Mouse (Mus musculus): ENCODE results near the gene Pid1.

The Pid1 gene

DNA sequence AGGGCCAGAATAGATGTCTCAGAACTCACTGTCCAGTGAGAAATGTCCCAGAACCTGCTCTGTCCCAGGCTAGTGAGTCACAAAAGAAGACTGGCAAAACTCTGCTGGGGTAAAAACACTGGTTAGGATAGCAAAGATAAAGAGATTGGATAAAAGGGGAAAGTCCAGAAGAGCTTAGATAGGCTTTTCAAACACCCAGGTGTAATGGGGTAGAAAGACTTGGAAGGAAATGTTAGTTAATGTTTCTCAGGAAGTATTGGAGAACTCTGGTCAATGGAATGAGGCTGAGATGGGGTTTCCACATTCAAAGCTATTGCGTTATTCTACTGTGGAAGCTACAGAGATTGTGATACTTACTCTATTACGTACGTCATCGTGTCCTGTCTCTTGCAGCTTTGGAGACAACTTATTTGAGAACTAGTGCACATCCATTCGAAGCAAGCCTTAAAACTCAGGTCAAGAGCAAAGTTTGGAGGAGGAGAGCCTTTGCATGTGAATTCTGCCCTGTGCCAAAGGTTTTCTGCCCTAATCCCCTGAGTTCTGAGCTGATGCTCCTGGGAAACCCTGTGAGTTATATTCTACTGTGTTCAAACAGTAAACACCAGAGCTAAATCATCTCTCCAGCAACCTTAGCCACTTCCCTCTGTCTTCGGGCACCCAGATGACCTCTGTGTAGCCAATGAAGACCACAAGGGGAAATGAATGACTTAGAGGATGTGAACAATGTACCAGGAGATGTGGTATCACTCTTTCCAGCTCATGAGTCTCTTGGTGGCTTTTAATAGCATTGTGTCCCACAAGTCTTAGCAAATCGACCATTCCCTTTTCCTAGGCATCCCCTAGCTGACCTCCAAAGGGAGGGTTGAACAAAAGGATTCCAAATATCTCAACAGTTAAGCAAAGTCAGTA, 1.0 kb downstream of the Pid1 start:
- in situ Hi-C loops (cut with MboI; ENCODE audit: low pct_unique_long_range_greater_than_20kb in 1 of 2, low sequenced_read_pairs in 2 of 2, unreplicated experiment in 1 of 2) = no loop called here

DNA sequence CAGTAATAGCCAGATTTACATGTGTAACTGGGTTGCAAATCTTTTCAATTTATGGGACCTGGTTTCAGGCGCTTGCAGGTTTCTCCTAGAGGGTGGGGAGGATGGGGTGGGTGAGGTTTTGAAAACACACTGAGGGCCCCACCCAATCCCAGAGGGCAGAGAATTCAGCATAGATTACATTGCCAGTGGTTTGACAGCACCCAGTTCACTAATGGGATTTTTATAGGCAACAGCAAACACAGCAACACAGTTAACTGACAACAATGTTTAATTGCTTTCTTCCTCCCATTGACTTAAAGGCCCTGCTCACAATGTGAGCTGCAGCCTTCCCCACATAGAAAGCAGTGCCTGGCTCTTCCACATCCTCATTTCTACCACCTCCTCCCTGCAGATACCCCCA, 1.8 kb downstream of the Pid1 start:
- in situ Hi-C loops (cut with MboI; ENCODE audit: low pct_unique_long_range_greater_than_20kb in 1 of 2, low sequenced_read_pairs in 2 of 2, unreplicated experiment in 1 of 2) = no loop called here

DNA sequence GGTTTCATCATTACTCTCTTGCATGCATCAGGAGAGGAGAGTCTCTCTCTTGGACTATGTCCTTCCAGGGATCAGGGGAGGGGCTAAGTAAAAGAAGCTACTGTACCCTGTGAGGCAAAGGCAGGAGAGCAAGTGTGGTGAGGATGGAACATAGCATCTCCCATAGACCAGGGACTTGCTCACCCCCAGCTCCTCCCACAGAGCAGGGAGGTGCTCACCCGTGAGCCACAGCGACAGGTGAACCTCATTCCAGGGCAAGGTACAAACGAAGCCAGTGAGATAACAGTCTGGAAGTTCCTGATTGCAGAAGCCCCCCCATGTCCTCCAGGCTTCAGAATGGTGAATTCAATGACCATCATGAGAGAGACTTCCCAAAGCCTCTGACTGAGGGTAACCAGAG, 2.6 kb downstream of the Pid1 start:
- in situ Hi-C loops (cut with MboI; ENCODE audit: low pct_unique_long_range_greater_than_20kb in 1 of 2, low sequenced_read_pairs in 2 of 2, unreplicated experiment in 1 of 2) = no loop called here

DNA sequence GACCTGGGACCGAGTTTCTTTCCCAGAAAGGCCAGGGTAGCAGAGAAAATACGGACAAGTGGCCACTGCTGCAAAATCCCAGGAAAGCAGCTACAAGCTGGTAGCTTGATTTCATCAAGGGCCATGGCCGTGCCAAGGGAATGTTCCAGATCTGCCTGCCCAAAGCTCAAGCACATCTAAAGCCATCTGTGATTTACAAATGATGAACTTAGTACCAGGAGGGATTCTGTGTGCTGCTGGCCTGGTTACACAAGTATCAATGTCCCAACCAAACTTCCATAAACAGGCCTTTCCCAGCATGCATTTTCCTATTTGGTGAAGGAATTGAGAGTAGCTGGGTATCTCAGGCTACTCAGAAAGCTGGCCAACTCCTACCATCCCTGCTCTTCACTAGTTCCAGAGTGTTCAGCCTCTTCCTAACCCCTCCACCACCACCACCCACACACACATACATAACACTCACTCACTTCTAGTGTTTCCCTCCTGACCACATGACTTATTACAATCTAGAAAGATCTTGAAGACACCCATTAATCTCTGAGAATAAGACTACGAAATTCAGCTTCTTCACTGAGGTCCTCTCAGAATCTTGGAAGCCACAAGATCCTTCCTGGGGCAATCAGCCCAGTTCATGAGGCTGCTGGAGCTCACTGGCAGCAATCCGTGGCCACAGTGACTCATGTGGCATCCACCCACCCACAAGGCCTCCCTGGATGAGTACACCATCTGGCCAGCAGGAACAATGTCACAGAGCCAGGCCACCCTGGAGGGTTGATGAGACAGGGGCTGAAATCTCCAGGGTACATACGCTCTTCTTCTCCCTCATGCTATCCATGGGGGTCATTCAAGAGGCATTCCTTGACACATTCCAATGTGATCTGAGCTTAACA, 4.1 kb downstream of the Pid1 start:
- in situ Hi-C loops (cut with MboI; ENCODE audit: low pct_unique_long_range_greater_than_20kb in 1 of 2, low sequenced_read_pairs in 2 of 2, unreplicated experiment in 1 of 2) = no loop called here

DNA sequence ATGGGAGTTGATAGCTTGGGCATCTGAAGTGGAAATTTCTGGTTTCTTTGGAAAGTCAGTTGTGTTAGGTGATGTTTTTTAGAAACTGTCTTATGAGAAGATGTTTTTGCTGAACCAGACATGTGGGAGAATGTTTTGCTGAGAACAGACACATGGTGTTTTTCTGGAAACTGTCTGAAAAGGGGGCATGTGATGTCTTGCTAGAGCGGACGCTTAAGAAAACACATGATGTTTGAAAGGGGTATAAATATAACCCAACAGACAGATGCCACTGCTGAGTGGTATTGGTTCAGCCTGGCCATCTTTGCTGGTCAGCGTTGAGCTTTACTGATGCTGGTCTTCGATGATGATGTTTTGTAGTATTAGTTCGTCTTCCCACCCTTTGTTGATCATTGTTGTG, 6.8 kb downstream of the Pid1 start:
- in situ Hi-C loops (cut with MboI; ENCODE audit: low pct_unique_long_range_greater_than_20kb in 1 of 2, low sequenced_read_pairs in 2 of 2, unreplicated experiment in 1 of 2) = no loop called here

DNA sequence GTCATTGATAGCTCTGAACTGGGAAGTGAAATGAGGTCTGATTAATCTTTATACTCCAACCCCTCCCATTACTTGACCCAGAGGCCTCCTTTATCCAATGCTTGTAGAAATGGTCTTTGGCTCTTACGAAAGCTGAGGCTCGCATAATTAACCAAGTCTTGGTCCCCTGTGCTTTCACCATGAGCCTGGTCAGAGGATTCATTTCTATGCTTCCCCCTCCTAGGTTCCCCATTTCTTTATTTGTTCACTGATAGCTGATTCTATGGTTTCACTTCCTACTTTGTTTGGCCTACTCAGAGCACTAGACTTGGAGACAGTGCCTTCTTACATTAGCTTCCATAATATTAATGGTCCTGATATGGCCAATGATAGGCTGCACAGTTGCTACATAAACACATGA, 13.7 kb downstream of the Pid1 start:
- in situ Hi-C loops (cut with MboI; ENCODE audit: low pct_unique_long_range_greater_than_20kb in 1 of 2, low sequenced_read_pairs in 2 of 2, unreplicated experiment in 1 of 2) = no loop called here

DNA sequence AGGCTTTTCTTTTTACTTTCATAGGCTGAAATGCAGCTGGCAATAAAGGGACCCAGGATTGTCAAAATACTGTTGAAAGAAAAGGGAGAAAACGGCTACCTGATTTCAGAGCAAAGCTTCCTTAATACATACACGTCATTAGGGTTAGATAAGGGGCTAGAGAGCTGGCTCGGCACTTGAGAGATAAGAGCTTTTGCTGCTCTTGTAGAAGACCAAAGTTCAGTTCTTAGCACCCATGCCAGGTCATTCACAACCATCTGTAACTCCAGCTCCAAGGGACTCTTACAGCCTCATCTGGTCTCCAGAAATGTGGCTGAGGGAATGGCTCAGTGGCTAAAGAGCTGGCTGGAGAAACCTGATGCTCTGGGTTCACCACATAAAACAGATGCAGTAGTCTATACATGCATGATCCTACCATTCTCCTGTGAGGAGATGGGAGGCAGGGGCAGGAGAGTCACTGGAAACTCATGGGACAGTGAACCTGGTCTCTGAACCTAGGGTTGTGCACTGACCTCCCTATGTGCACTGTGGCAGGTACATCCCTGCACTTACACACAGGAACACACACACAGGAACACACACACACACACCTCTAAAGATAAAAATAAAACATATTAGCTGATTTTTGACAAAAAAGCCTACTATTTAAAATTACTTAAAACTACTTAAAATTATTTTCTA, 16.0 kb downstream of the Pid1 start:
- in situ Hi-C loops (cut with MboI; ENCODE audit: low pct_unique_long_range_greater_than_20kb in 1 of 2, low sequenced_read_pairs in 2 of 2, unreplicated experiment in 1 of 2) = loop anchor here in 1 of 2 experiments (25.0 kb wide), 1 partner anchor 539 kb away; no protein-coding TSS in a partner anchor

DNA sequence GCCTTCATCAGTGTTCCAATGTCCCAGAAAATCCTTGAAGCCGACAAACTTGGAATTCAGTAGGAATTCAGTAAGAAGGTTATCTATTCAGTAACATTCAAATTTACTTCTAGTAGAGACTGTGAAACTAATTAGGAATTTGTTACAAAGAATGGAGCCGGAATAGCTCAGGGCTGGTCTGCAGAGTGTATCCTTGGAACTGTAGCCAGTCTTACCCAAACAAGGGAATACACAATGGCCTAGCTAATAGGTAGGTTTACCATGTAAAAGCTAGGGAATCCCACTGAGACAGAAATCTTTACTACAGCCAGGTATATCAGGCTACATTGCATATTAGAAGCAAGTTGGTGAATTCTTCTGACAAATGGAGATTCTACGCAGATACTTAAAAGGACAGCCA, 31.2 kb downstream of the Pid1 start:
- in situ Hi-C loops (cut with MboI; ENCODE audit: low pct_unique_long_range_greater_than_20kb in 1 of 2, low sequenced_read_pairs in 2 of 2, unreplicated experiment in 1 of 2) = loop anchor here in 1 of 2 experiments (25.0 kb wide), 1 partner anchor 555 kb away; no protein-coding TSS in a partner anchor

DNA sequence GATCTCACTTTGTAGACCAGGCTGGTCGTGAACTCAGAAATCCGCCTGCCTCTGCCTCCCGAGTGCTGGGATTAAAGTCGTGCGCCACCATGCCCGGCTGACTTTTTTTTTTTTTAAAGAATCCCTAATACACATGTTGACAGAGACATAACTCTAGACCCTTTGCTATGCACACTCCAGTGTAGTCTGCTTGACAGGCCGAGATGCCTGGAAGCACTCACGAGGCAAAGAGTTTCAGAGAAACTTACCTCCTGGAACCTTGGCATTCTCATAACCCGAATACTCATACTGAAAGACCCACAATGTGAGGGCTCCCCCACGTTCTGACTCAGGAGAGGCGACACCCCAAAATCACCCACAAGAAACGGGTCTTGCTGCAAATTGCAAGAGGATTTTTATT, 32.1 kb downstream of the Pid1 start:
- in situ Hi-C loops (cut with MboI; ENCODE audit: low pct_unique_long_range_greater_than_20kb in 1 of 2, low sequenced_read_pairs in 2 of 2, unreplicated experiment in 1 of 2) = loop anchor here in 1 of 2 experiments (25.0 kb wide), 1 partner anchor 555 kb away; no protein-coding TSS in a partner anchor

DNA sequence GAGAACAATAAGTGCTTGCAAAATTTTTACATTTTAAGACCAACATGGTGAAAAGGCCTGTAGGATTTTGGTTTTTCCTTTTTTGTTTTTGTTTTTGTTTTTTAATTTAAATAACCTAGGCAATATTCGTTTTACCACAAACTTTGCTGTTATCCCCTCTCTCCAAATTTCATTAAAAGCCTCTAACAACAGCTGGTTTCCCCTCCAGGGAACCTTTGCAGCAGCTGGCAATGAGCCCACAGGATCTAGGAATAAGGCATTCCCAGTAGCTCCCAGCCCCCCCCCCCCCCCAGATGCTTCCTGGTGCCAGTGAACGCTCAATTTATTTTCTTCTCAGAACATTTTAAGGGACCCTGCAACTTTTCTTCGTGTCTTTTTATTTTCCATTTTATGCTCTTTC, 38.7 kb downstream of the Pid1 start:
- in situ Hi-C loops (cut with MboI; ENCODE audit: low pct_unique_long_range_greater_than_20kb in 1 of 2, low sequenced_read_pairs in 2 of 2, unreplicated experiment in 1 of 2) = loop anchor here in 1 of 2 experiments (25.0 kb wide), 1 partner anchor 562 kb away; no protein-coding TSS in a partner anchor

DNA sequence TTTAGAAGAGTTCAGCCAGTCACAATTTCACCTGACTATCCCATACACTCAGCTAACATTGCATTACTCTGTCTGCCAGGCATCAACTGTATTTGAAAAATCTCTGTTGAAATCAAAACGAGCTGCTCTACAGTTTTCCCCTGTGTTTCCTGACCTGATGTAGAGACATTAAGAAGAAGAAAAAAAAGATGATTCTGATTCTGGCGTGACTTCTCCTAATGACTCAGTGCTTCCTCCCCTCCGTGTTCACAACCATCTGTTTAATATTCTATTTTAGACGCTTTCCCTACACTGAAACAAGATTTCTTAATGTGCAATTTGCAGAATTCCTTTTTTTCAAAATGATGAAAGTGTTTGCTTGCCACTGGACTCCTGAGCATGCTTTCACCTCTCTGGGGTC, 42.7 kb downstream of the Pid1 start:
- in situ Hi-C loops (cut with MboI; ENCODE audit: low pct_unique_long_range_greater_than_20kb in 1 of 2, low sequenced_read_pairs in 2 of 2, unreplicated experiment in 1 of 2) = no loop called here

DNA sequence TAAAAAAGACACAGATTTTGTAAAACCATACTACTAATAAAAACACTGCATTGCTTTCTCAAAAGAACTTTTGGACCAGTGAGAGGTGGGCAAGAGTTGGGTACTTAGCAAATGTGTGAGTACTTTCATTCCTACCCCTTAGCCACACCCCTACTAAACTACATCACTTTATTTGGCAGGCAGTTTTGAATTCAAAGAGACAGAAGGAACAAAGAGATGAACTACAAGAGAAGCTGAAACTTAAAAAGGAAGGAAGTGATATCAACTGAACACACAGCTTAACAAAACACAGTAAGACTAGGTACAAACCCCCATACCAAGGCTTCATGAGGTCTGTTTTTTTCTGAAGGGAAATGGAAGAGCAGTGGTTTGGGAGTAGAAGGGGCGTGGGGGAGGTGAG, 45.4 kb downstream of the Pid1 start:
- in situ Hi-C loops (cut with MboI; ENCODE audit: low pct_unique_long_range_greater_than_20kb in 1 of 2, low sequenced_read_pairs in 2 of 2, unreplicated experiment in 1 of 2) = no loop called here

DNA sequence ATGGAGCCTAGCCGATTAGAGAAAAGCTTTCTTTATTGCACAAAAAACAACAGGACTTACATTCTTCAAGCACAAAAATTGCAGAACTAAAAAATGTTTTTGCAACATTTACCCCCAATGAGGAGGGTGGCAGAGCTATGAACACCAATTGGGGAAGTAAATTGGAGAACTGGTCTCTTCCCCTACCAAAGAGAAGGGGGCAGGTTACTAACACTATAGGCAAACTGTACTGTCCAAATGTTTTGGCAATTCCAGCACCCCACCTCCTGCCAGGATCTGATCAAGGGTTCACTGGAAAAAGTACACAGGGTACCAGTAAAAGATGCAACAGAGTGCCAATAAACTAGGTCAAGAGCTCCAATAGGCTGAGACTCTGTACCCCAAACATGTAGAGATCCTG, 46.2 kb downstream of the Pid1 start:
- in situ Hi-C loops (cut with MboI; ENCODE audit: low pct_unique_long_range_greater_than_20kb in 1 of 2, low sequenced_read_pairs in 2 of 2, unreplicated experiment in 1 of 2) = no loop called here

DNA sequence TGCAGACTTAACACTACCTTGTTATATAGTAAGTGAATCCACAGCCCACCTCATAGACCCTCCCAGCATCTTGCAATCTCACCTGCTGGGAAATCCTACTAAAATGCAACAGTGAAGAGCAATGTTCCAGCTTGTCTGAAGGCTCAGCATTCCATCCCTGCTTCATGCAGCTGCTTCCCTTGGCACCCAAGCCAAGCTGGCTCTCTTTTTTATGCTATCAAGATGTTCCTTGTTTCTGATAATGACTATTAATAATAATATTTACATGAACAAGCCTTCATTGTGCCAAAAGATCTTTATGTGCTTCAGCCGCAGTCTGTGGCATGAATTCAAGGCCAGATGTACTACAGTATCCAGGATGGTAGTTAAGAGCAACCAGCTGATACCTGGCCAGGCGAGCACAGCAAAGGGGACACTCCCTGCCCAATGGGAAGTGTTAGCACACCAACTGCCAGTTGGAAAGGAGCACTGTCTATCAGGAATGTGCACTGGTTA, 54.0 kb downstream of the Pid1 start:
- in situ Hi-C loops (cut with MboI; ENCODE audit: low pct_unique_long_range_greater_than_20kb in 1 of 2, low sequenced_read_pairs in 2 of 2, unreplicated experiment in 1 of 2) = no loop called here

DNA sequence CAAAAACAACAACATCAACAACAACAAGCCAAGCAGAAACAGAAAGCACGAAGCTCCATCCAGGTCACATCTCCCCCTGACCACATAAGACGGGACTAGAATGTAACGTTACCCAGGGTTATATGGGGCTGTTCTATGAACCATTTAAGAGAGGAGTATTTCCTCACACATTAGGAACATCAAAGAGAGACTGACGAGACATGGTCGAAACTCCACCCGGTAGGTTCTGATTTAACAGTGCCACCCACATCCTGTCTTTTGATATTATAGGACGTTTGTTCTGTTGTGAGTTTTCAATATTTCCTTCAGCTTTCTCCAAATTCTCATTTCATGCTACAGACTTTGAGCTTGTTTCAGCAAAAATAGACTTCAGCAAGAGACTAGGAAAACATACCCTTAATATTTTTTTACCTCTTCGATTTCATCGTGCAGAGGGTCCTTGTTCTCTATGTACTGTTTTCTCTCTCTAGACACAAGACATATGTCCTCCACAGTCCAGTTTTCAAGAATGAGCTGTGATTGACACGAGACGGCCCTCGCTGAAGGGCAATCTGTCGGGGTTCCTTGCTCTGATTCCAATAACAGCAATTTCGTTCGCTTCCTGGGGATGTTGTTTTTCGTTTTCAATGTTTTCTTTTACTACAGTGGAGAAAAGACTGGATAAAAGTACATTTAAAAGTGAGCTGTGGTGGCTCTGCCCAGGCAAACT, 58.1 kb downstream of the Pid1 start:
- in situ Hi-C loops (cut with MboI; ENCODE audit: low pct_unique_long_range_greater_than_20kb in 1 of 2, low sequenced_read_pairs in 2 of 2, unreplicated experiment in 1 of 2) = no loop called here

DNA sequence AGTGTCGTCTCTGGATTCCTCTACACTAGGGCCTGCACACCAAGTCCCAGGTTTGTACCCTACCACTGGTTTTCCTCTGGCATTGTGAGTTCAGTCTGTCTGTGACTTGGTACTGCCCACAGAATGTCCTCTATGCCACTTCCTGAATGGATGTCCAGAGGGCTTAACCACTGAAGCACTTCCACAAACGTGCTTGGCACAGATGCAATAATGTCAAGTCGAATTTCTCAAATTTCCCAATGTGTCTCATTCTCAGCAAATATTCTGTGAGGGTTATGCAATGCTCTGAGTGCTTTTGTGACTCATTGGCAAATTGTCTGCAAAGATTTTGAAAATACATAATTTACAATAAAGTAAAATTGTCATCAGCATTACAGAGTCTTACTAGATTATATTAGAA, 61.2 kb downstream of the Pid1 start:
- in situ Hi-C loops (cut with MboI; ENCODE audit: low pct_unique_long_range_greater_than_20kb in 1 of 2, low sequenced_read_pairs in 2 of 2, unreplicated experiment in 1 of 2) = no loop called here

DNA sequence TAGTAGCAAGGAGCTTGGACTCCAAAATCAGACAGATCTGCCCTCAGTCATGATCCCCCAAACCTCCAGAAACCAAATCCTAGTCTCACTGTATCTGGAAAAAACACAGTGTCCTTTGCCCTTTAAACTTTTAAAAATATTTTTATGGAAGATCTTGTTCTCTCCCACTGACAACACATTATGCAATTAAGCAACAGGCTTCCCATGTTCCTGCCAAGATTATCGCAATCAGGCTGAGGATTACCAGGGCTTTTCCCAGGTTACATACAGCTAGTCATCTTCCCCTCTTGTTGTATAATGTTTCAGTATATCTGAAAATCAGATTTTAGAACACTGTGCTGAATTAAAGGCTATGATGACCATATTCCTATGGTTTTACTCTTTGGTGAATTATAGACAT, 64.3 kb downstream of the Pid1 start:
- in situ Hi-C loops (cut with MboI; ENCODE audit: low pct_unique_long_range_greater_than_20kb in 1 of 2, low sequenced_read_pairs in 2 of 2, unreplicated experiment in 1 of 2) = no loop called here

DNA sequence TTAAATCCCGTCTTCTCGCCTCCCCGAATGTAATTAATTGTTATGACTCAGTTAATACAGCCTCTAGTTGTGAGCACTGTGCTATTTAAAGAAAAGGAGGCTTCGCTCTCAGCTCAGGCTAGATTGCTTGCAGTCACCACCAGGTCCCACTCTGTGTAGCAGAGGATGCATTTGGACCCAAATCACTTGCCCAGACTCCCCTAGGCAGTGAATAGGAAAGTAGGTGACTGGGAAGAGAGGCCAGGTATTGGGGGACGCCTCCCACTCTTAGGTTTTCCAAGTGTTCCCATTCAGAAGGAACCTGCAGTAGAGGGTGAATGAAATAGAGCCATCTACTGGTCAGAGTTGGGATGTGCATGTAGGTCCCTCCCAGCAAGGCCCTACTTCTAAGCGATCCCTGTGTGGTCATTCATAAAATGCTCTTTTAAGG, 77.3 kb downstream of the Pid1 start:
- in situ Hi-C loops (cut with MboI; ENCODE audit: low pct_unique_long_range_greater_than_20kb in 1 of 2, low sequenced_read_pairs in 2 of 2, unreplicated experiment in 1 of 2) = no loop called here

Measured in mouse embryonic stem cell (cell line).